Mouse (Mus musculus): ENCODE results near the gene Ptpre. TPM values are rescaled to one million over a fixed set of nuclear protein-coding genes. Genes with fewer than 3 reads are reported as not detected.

Gene Ptpre
- polyA plus RNA-seq, 1 experiment from 2014 or later = 2.7 TPM

DNA sequence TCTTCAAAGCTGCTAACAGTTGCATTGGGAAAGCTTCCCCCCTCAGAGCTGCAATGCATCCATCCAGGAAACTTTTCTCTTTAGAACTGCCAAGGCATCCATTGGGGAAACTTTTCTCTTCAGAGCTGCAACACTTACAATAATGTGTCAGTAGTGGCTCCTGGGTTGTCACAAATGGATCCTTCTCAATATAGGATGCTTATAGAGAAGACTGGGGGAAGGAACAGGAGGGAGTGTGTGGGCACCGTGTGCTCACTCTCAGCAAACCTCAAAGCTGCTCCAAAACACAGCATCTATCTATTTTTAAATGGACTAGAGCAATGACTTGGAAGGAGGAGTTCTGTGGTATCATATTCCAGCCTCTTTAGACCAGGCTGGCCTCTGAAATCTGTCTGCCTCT, 189.4 kb downstream of the Ptpre start:
- WGBS = 77% methylated on average over 1 of the region's 1 CpGs
- Histone ChIP-seq H3K9me3 (replicated peaks) (no peaks in the 10 kb centered on the region), H3K4me1 (replicated peaks) (no peaks in the 10 kb centered on the region; the same call in 1 of the 2 replicates), H3K27ac (ENCODE audit: poor library complexity, severe bottlenecking) (no peak overlapping the region), H3K27me3 (replicated peaks) (no peaks in the 10 kb centered on the region), H3K9ac (no peak overlapping the region), H3K36me3 (no peaks in the 10 kb centered on the region), H3K4me3 (no peak overlapping the region), H3K4me2 (no peak overlapping the region)
- no peak for ATAC-seq (ENCODE audit: insufficient number of reproducible peaks, low FRiP score)

DNA sequence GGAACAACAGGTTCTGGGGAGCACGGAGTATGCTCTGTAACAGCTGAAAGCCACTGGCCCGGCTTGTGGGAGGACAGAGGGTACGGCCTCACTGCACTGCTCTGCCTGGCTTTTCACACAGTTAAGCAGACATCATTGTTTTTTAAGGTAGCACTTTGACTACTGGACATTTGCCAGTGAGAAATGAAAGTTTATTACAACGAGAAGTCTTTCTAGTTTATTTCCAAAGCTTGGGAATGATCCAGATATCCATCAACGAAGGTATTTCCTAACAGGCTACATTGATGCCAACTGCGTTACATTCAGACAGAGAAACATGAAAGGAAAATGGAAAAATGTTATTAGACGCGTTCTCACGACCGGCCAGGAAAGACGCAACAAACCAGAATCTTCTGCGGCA, 190.8 kb downstream of the Ptpre start:
- 91% methylated on average over 12 of the region's 12 CpGs for WGBS
- Histone ChIP-seq H3K9me3 (replicated peaks) (no peaks in the 10 kb centered on the region), H3K4me2 (no peak overlapping the region), H3K27me3 (replicated peaks) (no peaks in the 10 kb centered on the region), H3K27ac (ENCODE audit: poor library complexity, severe bottlenecking) (no peak overlapping the region), H3K9ac (no peak overlapping the region), H3K36me3 (no peaks in the 10 kb centered on the region), H3K4me1 (replicated peaks) (no peaks in the 10 kb centered on the region), H3K4me3 (no peak overlapping the region)
- ATAC-seq (ENCODE audit: insufficient number of reproducible peaks, low FRiP score) = no peak

DNA sequence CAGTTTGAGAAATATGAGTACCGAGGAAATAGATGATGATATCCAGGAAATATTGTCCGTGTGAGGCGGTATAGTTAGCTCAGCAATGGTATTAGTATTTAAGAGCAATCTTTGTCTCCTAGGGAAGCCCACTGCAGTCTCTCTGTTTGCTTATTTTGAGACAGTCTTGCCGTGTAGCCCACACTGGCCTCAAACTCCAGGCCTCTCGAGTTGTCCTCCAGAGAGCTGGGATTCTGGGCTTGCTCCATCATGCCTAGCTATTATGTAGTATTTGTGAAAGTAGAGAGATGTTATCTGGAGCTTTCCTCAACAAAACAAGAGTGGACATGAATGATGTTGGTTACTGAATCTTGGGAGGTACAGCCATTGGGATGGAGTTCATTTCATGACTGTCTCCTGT, 197.1 kb downstream of the Ptpre start:
- Histone ChIP-seq H3K4me3 (no peak overlapping the region), H3K36me3 (no peaks in the 10 kb centered on the region), H3K9me3 (replicated peaks) (no peaks in the 10 kb centered on the region), H3K9ac (no peak overlapping the region), H3K4me1 (replicated peaks) (peaks cover 4% of the 10 kb centered on the region; the same call in 1 of the 2 replicates), H3K27ac (ENCODE audit: poor library complexity, severe bottlenecking) (no peak overlapping the region), H3K27me3 (replicated peaks) (no peaks in the 10 kb centered on the region), H3K4me2 (no peak overlapping the region)
- ATAC-seq (ENCODE audit: insufficient number of reproducible peaks, low FRiP score) = no peak
- WGBS = 88% methylated on average over 5 of the region's 5 CpGs

DNA sequence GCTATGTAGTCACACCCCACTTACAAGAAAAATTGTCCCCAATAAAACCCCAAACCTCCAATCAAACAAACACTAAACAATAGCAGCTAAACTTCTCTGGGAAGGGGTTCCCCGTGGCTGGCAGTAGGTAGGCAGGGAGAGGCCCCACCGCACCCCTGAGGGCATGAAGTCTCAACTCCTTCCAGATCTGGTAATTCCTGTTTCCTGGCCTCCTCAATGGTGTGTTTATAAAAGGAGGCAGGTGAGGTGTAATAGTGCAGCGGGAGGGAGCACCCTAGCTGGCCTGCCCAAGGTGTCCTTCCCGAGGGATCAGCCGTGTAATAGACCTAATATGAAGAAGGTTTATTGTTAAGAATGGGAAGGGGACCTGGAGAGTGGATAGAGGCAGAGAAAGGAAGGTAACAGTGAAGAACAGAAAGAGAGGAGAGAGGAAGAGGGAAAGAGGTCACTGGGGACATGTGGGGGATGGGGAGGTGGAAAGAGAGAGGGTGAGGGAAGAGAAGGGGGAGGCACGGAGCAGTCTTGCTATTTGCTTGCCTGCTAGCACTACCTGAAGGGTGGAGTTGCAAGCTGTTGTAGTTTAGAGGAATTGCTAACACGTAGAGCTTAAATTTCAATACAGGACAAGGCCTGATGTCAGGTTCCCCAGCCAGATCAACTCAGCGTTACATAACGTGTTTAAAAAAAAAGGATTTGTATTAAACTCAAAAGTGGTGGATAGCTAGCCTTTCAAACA, 197.8 kb downstream of the Ptpre start:
- Histone ChIP-seq H3K9me3 (replicated peaks) (no peaks in the 10 kb centered on the region), H3K9ac (no peak overlapping the region; the same call in 1 of the 2 replicates), H3K27ac (ENCODE audit: poor library complexity, severe bottlenecking) (no peak overlapping the region), H3K4me2 (no peak overlapping the region; the same call in 1 of the 2 replicates), H3K4me1 (replicated peaks) (peaks cover 4% of the 10 kb centered on the region; the same call in 1 of the 2 replicates), H3K36me3 (no peaks in the 10 kb centered on the region), H3K4me3 (no peak overlapping the region), H3K27me3 (replicated peaks) (no peaks in the 10 kb centered on the region)
- WGBS = 85% methylated on average over 9 of the region's 9 CpGs
- no peak for ATAC-seq (ENCODE audit: insufficient number of reproducible peaks, low FRiP score)

MicroRNAs within 50 kb of the gene (microRNA counts, 519-probe panel; counts per million panel counts)
- not detected for microRNA mmu-miR-1962

Small RNA genes within 50 kb of the gene (microRNA-seq; reads per million reads assigned to microRNA genes)
- gene Mir1962 = not detected

Other genes starting within 250 kb of the Ptpre start
- not detected in 2 replicates for gene Foxi2, start 127.2 kb upstream of the Ptpre start, polyA plus RNA-seq (2016; fragmentation: Nextera tagmentation; extraction: Ambion mirVana)
- not detected in 2 replicates for gene Clrn3, start 8.8 kb upstream of the Ptpre start, polyA plus RNA-seq (2016; fragmentation: Nextera tagmentation; extraction: Ambion mirVana)
- gene Mki67, start 178.9 kb downstream of the Ptpre start, polyA plus RNA-seq (2016; fragmentation: Nextera tagmentation; extraction: Ambion mirVana) = 39.2 and 42.6 TPM in 2 replicates

Data from heart, embryonic 12.5 days (tissue).